Mouse (Mus musculus): ENCODE results near the gene Zbtb22. TPM values are rescaled to one million over a fixed set of nuclear protein-coding genes. Genes with fewer than 3 reads are reported as not detected.
"Not testable (repeated sequence)": the region's sequence is repeated elsewhere in the genome, so short reads cannot be mapped to it uniquely, and the experiment has no call there.

Gene Zbtb22
- polyA plus RNA-seq, 1 experiment from 2014 or later = 23.2 TPM

- Histone ChIP-seq H3K4me1 (peaks cover 34% of the 10 kb centered on the region), H3K36me3 (replicated peaks) (peaks cover 98% of the 10 kb centered on the region), H3K9me3 (no peaks in the 10 kb centered on the region), H3K27me3 (ENCODE audit: poor library complexity, severe bottlenecking) (no peaks in the 10 kb centered on the region), H3K27ac (no peak overlapping the region), H3K4me3 (peak overlapping the region; percentile 10; the same call in 1 of the 2 replicates)
- WGBS = 91% methylated on average over 22 of the region's 22 CpGs
- DNase-seq (ENCODE audit: extremely low spot score, low spot score) = no peak
Observed at GRCm38 (mm10) chr17:33948090-33948904, 32.6 kb downstream of the Zbtb22 start.

- WGBS = 91% methylated on average over 19 of the region's 19 CpGs
- Histone ChIP-seq H3K27ac (no peak overlapping the region), H3K27me3 (ENCODE audit: poor library complexity, severe bottlenecking) (no peaks in the 10 kb centered on the region), H3K4me3 (no peak overlapping the region; the same call in 1 of the 2 replicates), H3K36me3 (replicated peaks) (peaks cover 98% of the 10 kb centered on the region), H3K4me1 (peaks cover 41% of the 10 kb centered on the region), H3K9me3 (no peaks in the 10 kb centered on the region)
- no peak for DNase-seq (ENCODE audit: extremely low spot score, low spot score)
Observed at GRCm38 (mm10) chr17:33948905-33949537, 33.3 kb downstream of the Zbtb22 start.

- 78% methylated on average over 10 of the region's 10 CpGs for WGBS
- Histone ChIP-seq H3K27me3 (ENCODE audit: poor library complexity, severe bottlenecking) (no peaks in the 10 kb centered on the region), H3K27ac (peak overlapping the region; percentile 86), H3K4me3 (peak overlapping the region; percentile 56), H3K4me1 (peaks cover 49% of the 10 kb centered on the region), H3K36me3 (replicated peaks) (peaks cover 96% of the 10 kb centered on the region), H3K9me3 (no peaks in the 10 kb centered on the region)
- no peak for DNase-seq (ENCODE audit: extremely low spot score, low spot score)
Observed at GRCm38 (mm10) chr17:33950131-33950625, 34.5 kb downstream of the Zbtb22 start.

- no peaks in the 10 kb centered on the region for H3K9me3 ChIP-seq
- under 1% methylated on average over 45 of the region's 45 CpGs for WGBS
- no peaks in the 10 kb centered on the region for H3K27me3 ChIP-seq (ENCODE audit: poor library complexity, severe bottlenecking)
- H3K36me3 ChIP-seq (replicated peaks) = peaks cover 85% of the 10 kb centered on the region
- peak within 1 kb of the TSS; percentile 56 for H3K4me3 ChIP-seq
- DNase-seq (ENCODE audit: extremely low spot score, low spot score) = peak; percentile 87
- H3K4me1 ChIP-seq = peaks cover 50% of the 10 kb centered on the region
- H3K27ac ChIP-seq = peak within 1 kb of the TSS; percentile 86
Observed at GRCm38 (mm10) chr17:33951021-33951946, 35.6 kb downstream of the Zbtb22 start, which contains the start of gene B3galt4. B3galt4 (minus strand) TSS chr17:33951488.

GRCm38 (mm10) chr17:33952015-33952414, 36.3 kb downstream of the Zbtb22 start:
- Histone ChIP-seq H3K4me1 (peaks cover 58% of the 10 kb centered on the region), H3K36me3 (replicated peaks) (peaks cover 78% of the 10 kb centered on the region), H3K4me3 (peak overlapping the region; percentile 56)

GRCm38 (mm10) chr17:33952879-33953278, 37.2 kb downstream of the Zbtb22 start:
- Histone ChIP-seq H3K4me1 (peaks cover 64% of the 10 kb centered on the region), H3K27me3 (ENCODE audit: poor library complexity, severe bottlenecking) (no peaks in the 10 kb centered on the region), H3K9me3 (no peaks in the 10 kb centered on the region), H3K4me3 (peak overlapping the region; percentile 71), H3K27ac (peak overlapping the region; percentile 32; the same call in 1 of the 2 replicates), H3K36me3 (replicated peaks) (peaks cover 72% of the 10 kb centered on the region)
- DNase-seq (ENCODE audit: extremely low spot score, low spot score) = no peak
- 87% methylated on average over 4 of the region's 4 CpGs for WGBS

More at GRCm38 (mm10) chr17:33952015-33952414, 36.3 kb downstream of the Zbtb22 start:
- H3K9me3 ChIP-seq; DNase-seq (ENCODE audit: extremely low spot score, low spot score); H3K27me3 ChIP-seq (ENCODE audit: poor library complexity, severe bottlenecking); H3K27ac ChIP-seq: not testable (repeated sequence)
- 78% methylated on average over 13 of the region's 13 CpGs for WGBS

- Histone ChIP-seq H3K36me3 (replicated peaks) (peaks cover 72% of the 10 kb centered on the region), H3K4me3 (peak overlapping the region; percentile 71), H3K9me3 (no peaks in the 10 kb centered on the region), H3K27me3 (ENCODE audit: poor library complexity, severe bottlenecking) (no peaks in the 10 kb centered on the region), H3K4me1 (peaks cover 65% of the 10 kb centered on the region), H3K27ac (peak overlapping the region; percentile 32; the same call in 1 of the 2 replicates)
- DNase-seq (ENCODE audit: extremely low spot score, low spot score) = no peak
- 85% methylated on average over 3 of the region's 3 CpGs for WGBS
Observed at GRCm38 (mm10) chr17:33953310-33953709, 37.6 kb downstream of the Zbtb22 start.

GRCm38 (mm10) chr17:33953961-33954565, 38.4 kb downstream of the Zbtb22 start:
- no peaks in the 10 kb centered on the region for H3K9me3 ChIP-seq
- H3K27ac ChIP-seq = peak overlapping the region; percentile 95
- H3K36me3 ChIP-seq (replicated peaks) = peaks cover 72% of the 10 kb centered on the region
- no peaks in the 10 kb centered on the region for H3K27me3 ChIP-seq (ENCODE audit: poor library complexity, severe bottlenecking)
- H3K4me1 ChIP-seq = peaks cover 65% of the 10 kb centered on the region
- no peak for DNase-seq (ENCODE audit: extremely low spot score, low spot score)
- H3K4me3 ChIP-seq = peak overlapping the region; percentile 71
- 40% methylated on average over 5 of the region's 5 CpGs for WGBS

- H3K4me1 ChIP-seq = peaks cover 65% of the 10 kb centered on the region
- peaks cover 72% of the 10 kb centered on the region for H3K36me3 ChIP-seq (replicated peaks)
- WGBS = under 1% methylated on average over 33 of the region's 33 CpGs
Observed at GRCm38 (mm10) chr17:33954646-33955554, 39.2 kb downstream of the Zbtb22 start.

GRCm38 (mm10) chr17:33955555-33956214, 40.0 kb downstream of the Zbtb22 start, which contains the start of the genes Vps52 and Rps18:
Vps52 (plus strand) TSS chr17:33955812.
Rps18 (minus strand) TSS chr17:33956001.
- no peaks in the 10 kb centered on the region for H3K9me3 ChIP-seq
- H3K27ac ChIP-seq = peak within 1 kb of the TSS; percentile 95
- peaks cover 57% of the 10 kb centered on the region for H3K4me1 ChIP-seq
- WGBS = under 1% methylated on average over 50 of the region's 50 CpGs
- no peaks in the 10 kb centered on the region for H3K27me3 ChIP-seq (ENCODE audit: poor library complexity, severe bottlenecking)
- peak; percentile 94 for DNase-seq (ENCODE audit: extremely low spot score, low spot score)
- H3K36me3 ChIP-seq (replicated peaks) = peaks cover 72% of the 10 kb centered on the region
- peak within 1 kb of the TSS; percentile 71 for H3K4me3 ChIP-seq

More at GRCm38 (mm10) chr17:33954646-33955554, 39.2 kb downstream of the Zbtb22 start:
- H3K4me3 ChIP-seq = peak overlapping the region; percentile 71
- no peak for DNase-seq (ENCODE audit: extremely low spot score, low spot score)
- peak overlapping the region; percentile 95 for H3K27ac ChIP-seq
- H3K27me3 ChIP-seq (ENCODE audit: poor library complexity, severe bottlenecking) = no peaks in the 10 kb centered on the region
- no peaks in the 10 kb centered on the region for H3K9me3 ChIP-seq

Measured in forebrain, embryonic 10.5 days (tissue).